Mouse (Mus musculus) spleen, adult 2 months (tissue): ENCODE measurements around the gene Gadl1.

Experiments used
- CTCF ChIP-seq: fragments of 200-500 bp; IDR thresholded peaks from 2 replicates; pipeline ENCODE4 v1.5.1; 2011; ENCODE audit warnings: mild to moderate bottlenecking, inconsistent platforms; ENCODE audit not compliant: insufficient read depth, insufficient read length, insufficient replicate concordance; ENCODE audit errors: extremely low read depth
- POLR2A ChIP-seq: fragments of 200-500 bp; IDR thresholded peaks from 2 replicates; pipeline ENCODE4 v1.6.1; 2011; ENCODE audit warnings: low read depth, low read length, inconsistent platforms

- TF ChIP-seq POLR2A (no peak), CTCF (no peak)
Observed at GRCm38 (mm10) chr9:115893947-115894346, 15.3 kb upstream of the Gadl1 start.
